Mouse (Mus musculus): ENCODE measurements around the gene Ankrd13a. TPM values are rescaled to one million over a fixed set of nuclear protein-coding genes. Genes with fewer than 3 reads are reported as not detected.
A peak's percentile ranks its signal among the peaks of the same experiment; 100 is the strongest.

Gene Ankrd13a
- total RNA-seq, 4 experiments from 2014 or later, result 39.5 to 52.2 (median 45.9) TPM

GRCm38 (mm10) chr5:114766686-114767085 is 7.8 kb upstream of the Ankrd13a start:
- no peak for DNase-seq (ENCODE audit: low spot score in 2 of 2)

- no peak for DNase-seq (ENCODE audit: low spot score in 2 of 2)
Measured at GRCm38 (mm10) chr5:114767185-114767584, 7.3 kb upstream of the Ankrd13a start.

- no peak for DNase-seq (ENCODE audit: low spot score in 2 of 2)
Measured at GRCm38 (mm10) chr5:114769786-114770185, 4.7 kb upstream of the Ankrd13a start.

GRCm38 (mm10) chr5:114771796-114772195 is 2.7 kb upstream of the Ankrd13a start:
- no peak for DNase-seq (ENCODE audit: low spot score in 2 of 2)

- no peak for DNase-seq (ENCODE audit: low spot score in 2 of 2)
Measured at GRCm38 (mm10) chr5:114772456-114773203, 1.8 kb upstream of the Ankrd13a start.

- DNase-seq (ENCODE audit: low spot score in 2 of 2), result peak; percentile 86 to 95
Measured at GRCm38 (mm10) chr5:114773211-114773710, 1.2 kb upstream of the Ankrd13a start.

- no peak for DNase-seq (ENCODE audit: low spot score in 2 of 2)
Measured at GRCm38 (mm10) chr5:114773780-114774179, 697 bp upstream of the Ankrd13a start.

GRCm38 (mm10) chr5:114775056-114775979 is 841 bp downstream of the Ankrd13a start, which contains the start of gene Git2:
TSS of gene Git2 (minus strand) at chr5:114775517.
- DNase-seq (ENCODE audit: low spot score in 2 of 2), result no peak

- no peak for DNase-seq (ENCODE audit: low spot score in 2 of 2)
Measured at GRCm38 (mm10) chr5:114776174-114776573, 1.7 kb downstream of the Ankrd13a start.

GRCm38 (mm10) chr5:114779956-114780489 is 5.5 kb downstream of the Ankrd13a start:
- DNase-seq (ENCODE audit: low spot score in 2 of 2), result no peak

- no peak for DNase-seq (ENCODE audit: low spot score in 2 of 2)
Measured at GRCm38 (mm10) chr5:114780912-114781311, 6.4 kb downstream of the Ankrd13a start.

- no peak for DNase-seq (ENCODE audit: low spot score in 2 of 2)
Measured at GRCm38 (mm10) chr5:114782991-114783390, 8.5 kb downstream of the Ankrd13a start.

- DNase-seq (ENCODE audit: low spot score in 2 of 2), result no peak
Measured at GRCm38 (mm10) chr5:114783405-114784163, 9.1 kb downstream of the Ankrd13a start.

- no peak for DNase-seq (ENCODE audit: low spot score in 2 of 2)
Measured at GRCm38 (mm10) chr5:114784622-114785165, 10.2 kb downstream of the Ankrd13a start.

GRCm38 (mm10) chr5:114785196-114785595 is 10.7 kb downstream of the Ankrd13a start:
- no peak for DNase-seq (ENCODE audit: low spot score in 2 of 2)

- peak in 1 of 2 experiments; percentile 59 for DNase-seq (ENCODE audit: low spot score in 2 of 2)
Measured at GRCm38 (mm10) chr5:114793317-114793716, 18.8 kb downstream of the Ankrd13a start.

GRCm38 (mm10) chr5:114794609-114795008 is 20.1 kb downstream of the Ankrd13a start:
- DNase-seq (ENCODE audit: low spot score in 2 of 2), result no peak

- no peak for DNase-seq (ENCODE audit: low spot score in 2 of 2)
Measured at GRCm38 (mm10) chr5:114795231-114795630, 20.8 kb downstream of the Ankrd13a start.

- DNase-seq (ENCODE audit: low spot score in 2 of 2), result no peak
Measured at GRCm38 (mm10) chr5:114795653-114796052, 21.2 kb downstream of the Ankrd13a start.

- DNase-seq (ENCODE audit: low spot score in 2 of 2), result no peak
Measured at GRCm38 (mm10) chr5:114796299-114797012, 22.0 kb downstream of the Ankrd13a start.
